Mouse (Mus musculus) forebrain, embryonic 14.5 days (tissue): ENCODE data around the gene Arnt2. TPM values are rescaled to one million over a fixed set of nuclear protein-coding genes. Genes with fewer than 3 reads are reported as not detected.
A peak's percentile ranks its signal among the peaks of the same experiment; 100 is the strongest.

Experiments
- ATAC-seq: fragments of 200-750 bp; cut with Nextera tagmentation; 2 replicates; pipeline ENCODE4 v1.8.0; 2017; ENCODE audit warnings: mild to moderate bottlenecking, moderate library complexity
- DNase-seq: peaks from one replicate; pipeline ENCODE4 v3.0.0-alpha.2; 2015; ENCODE audit warnings: low spot score
- H3K27ac ChIP-seq: fragments of 300-500 bp; sonication (generic); 2 replicates; pipeline ENCODE4 v1.5.1; 2014; ENCODE audit warnings: low read depth, mild to moderate bottlenecking, control low read depth, low read length, moderate library complexity
- H3K27me3 ChIP-seq: fragments of 300-500 bp; sonication (generic); replicated peaks from 2 replicates; pipeline ENCODE4 v1.6.1; 2014; ENCODE audit warnings: low read length, control low read depth, mixed read lengths; ENCODE audit not compliant: control insufficient read depth, insufficient read depth
- H3K36me3 ChIP-seq: fragments of 300-500 bp; sonication (generic); 2 replicates; pipeline ENCODE4 v1.6.1; 2014; ENCODE audit warnings: low read length, control low read depth; ENCODE audit not compliant: control insufficient read depth, insufficient read depth
- H3K4me1 ChIP-seq: fragments of 300-500 bp; sonication (generic); 2 replicates; pipeline ENCODE4 v1.6.1; 2014; ENCODE audit warnings: antibody characterized with exemption, low read length, control low read depth; ENCODE audit not compliant: control insufficient read depth, insufficient read depth
- H3K4me2 ChIP-seq: fragments of 300-500 bp; sonication (generic); 2 replicates; pipeline ENCODE4 v1.6.1; 2014; ENCODE audit warnings: mild to moderate bottlenecking, control low read depth, low read length
- H3K4me3 ChIP-seq: fragments of 300-500 bp; sonication (generic); 2 replicates; pipeline ENCODE4 v1.5.1; 2014; ENCODE audit warnings: low read depth, low read length, control low read depth
- H3K9ac ChIP-seq: fragments of 300-500 bp; sonication (generic); 2 replicates; pipeline ENCODE4 v1.6.1; 2014; ENCODE audit warnings: mild to moderate bottlenecking, low read length, control low read depth, moderate library complexity
- H3K9me3 ChIP-seq: fragments of 300-500 bp; sonication (generic); replicated peaks from 2 replicates; pipeline ENCODE4 v1.6.1; 2016; ENCODE audit warnings: low read length, control low read depth, mixed read lengths; ENCODE audit not compliant: control insufficient read depth
- WGBS: fragments of 180-500 bp; shearing (Covaris S2); extraction: QIAGEN DNeasy Blood & Tissue Kit; methylation state at CpG from one replicate; pipeline ENCODE4 v1.1.7; 2014; 5-methylcytosine and 5-hydroxymethylcytosine counted together
- polyA plus RNA-seq: library from polyadenylated mRNA; unstranded; fragments of >200 nt; fragmentation: Nextera tagmentation; extraction: Ambion mirVana; gene quantifications from 2 replicates; pipeline ENCODE4 v1.2.1, GENCODE M21; 2014

The Arnt2 gene
- polyA plus RNA-seq, 1 experiment from 2014 or later = 51.4 TPM

GRCm38 (mm10) chr7:84361086-84361684 is 48.8 kb downstream of the Arnt2 start:
- no peaks in the 10 kb centered on the region for H3K9me3 ChIP-seq
- no peak overlapping the region for H3K4me3 ChIP-seq
- ATAC-seq (no peak), DNase-seq (no peak)
- peaks cover 3% of the 10 kb centered on the region; the same call in 1 of the 2 replicates for H3K4me1 ChIP-seq
- H3K36me3 ChIP-seq = peaks cover 36% of the 10 kb centered on the region
- no peak overlapping the region for H3K4me2 ChIP-seq
- H3K27ac ChIP-seq = no peak overlapping the region
- WGBS = 82% methylated on average over 10 of the region's 10 CpGs
- H3K9ac ChIP-seq = no peak overlapping the region
- H3K27me3 ChIP-seq = no peaks in the 10 kb centered on the region

GRCm38 (mm10) chr7:84358426-84358825 is 51.5 kb downstream of the Arnt2 start:
- H3K4me3 ChIP-seq = no peak overlapping the region
- ATAC-seq (no peak), DNase-seq (no peak)
- no peaks in the 10 kb centered on the region for H3K9me3 ChIP-seq
- 82% methylated on average over 1 of the region's 1 CpGs for WGBS
- H3K27me3 ChIP-seq = no peaks in the 10 kb centered on the region
- peaks cover 39% of the 10 kb centered on the region for H3K36me3 ChIP-seq
- no peak overlapping the region for H3K27ac ChIP-seq
- H3K4me2 ChIP-seq = no peak overlapping the region
- no peak overlapping the region for H3K9ac ChIP-seq
- no peaks in the 10 kb centered on the region for H3K4me1 ChIP-seq

GRCm38 (mm10) chr7:84355619-84356570 is 54.1 kb downstream of the Arnt2 start:
- peaks cover 47% of the 10 kb centered on the region for H3K36me3 ChIP-seq
- ATAC-seq = peak; percentile 67
- WGBS = 78% methylated on average over 10 of the region's 10 CpGs

GRCm38 (mm10) chr7:84354890-84355289 is 55.1 kb downstream of the Arnt2 start:
- H3K9me3 ChIP-seq = no peaks in the 10 kb centered on the region
- WGBS = 88% methylated on average over 2 of the region's 2 CpGs
- DNase-seq (no peak), ATAC-seq (no peak)
- H3K4me1 ChIP-seq = no peaks in the 10 kb centered on the region
- no peak overlapping the region for H3K27ac ChIP-seq
- no peak overlapping the region for H3K4me2 ChIP-seq
- H3K4me3 ChIP-seq = no peak overlapping the region
- H3K27me3 ChIP-seq = no peaks in the 10 kb centered on the region
- peaks cover 40% of the 10 kb centered on the region for H3K36me3 ChIP-seq
- H3K9ac ChIP-seq = no peak overlapping the region

More at GRCm38 (mm10) chr7:84355619-84356570, 54.1 kb downstream of the Arnt2 start:
- Histone ChIP-seq H3K4me2 (no peak overlapping the region), H3K27me3 (no peaks in the 10 kb centered on the region), H3K9ac (no peak overlapping the region), H3K4me1 (no peaks in the 10 kb centered on the region), H3K9me3 (no peaks in the 10 kb centered on the region), H3K27ac (no peak overlapping the region), H3K4me3 (no peak overlapping the region)
- peak; percentile 80 for DNase-seq

GRCm38 (mm10) chr7:84350529-84350928 is 59.4 kb downstream of the Arnt2 start:
- ATAC-seq (0 out of 2 replicates have a peak, but pooled peaks have one; percentile 42), DNase-seq (peak; percentile 41)
- Histone ChIP-seq H3K4me2 (no peak overlapping the region), H3K36me3 (peaks cover 45% of the 10 kb centered on the region), H3K27me3 (no peaks in the 10 kb centered on the region), H3K27ac (no peak overlapping the region), H3K4me3 (no peak overlapping the region), H3K4me1 (no peaks in the 10 kb centered on the region), H3K9ac (no peak overlapping the region), H3K9me3 (no peaks in the 10 kb centered on the region)

- H3K27ac ChIP-seq = no peak overlapping the region
- H3K27me3 ChIP-seq = no peaks in the 10 kb centered on the region
- H3K9me3 ChIP-seq = no peaks in the 10 kb centered on the region
- WGBS = 89% methylated on average over 2 of the region's 2 CpGs
- peaks cover 51% of the 10 kb centered on the region for H3K36me3 ChIP-seq
- DNase-seq (no peak), ATAC-seq (no peak)
- H3K4me3 ChIP-seq = no peak overlapping the region
- no peak overlapping the region for H3K9ac ChIP-seq
- no peak overlapping the region for H3K4me2 ChIP-seq
- no peaks in the 10 kb centered on the region for H3K4me1 ChIP-seq
Measured at GRCm38 (mm10) chr7:84349976-84350375, 60.0 kb downstream of the Arnt2 start.

GRCm38 (mm10) chr7:84348145-84348911 is 61.6 kb downstream of the Arnt2 start:
- Histone ChIP-seq H3K9ac (no peak overlapping the region), H3K4me1 (no peaks in the 10 kb centered on the region), H3K27ac (no peak overlapping the region), H3K9me3 (0 out of 2 replicates have a peak, but pooled peaks cover 3% of the 10 kb centered on the region), H3K4me3 (no peak overlapping the region), H3K27me3 (no peaks in the 10 kb centered on the region), H3K36me3 (peaks cover 63% of the 10 kb centered on the region), H3K4me2 (no peak overlapping the region)
- ATAC-seq (no peak), DNase-seq (no peak)
- 86% methylated on average over 9 of the region's 9 CpGs for WGBS

GRCm38 (mm10) chr7:84343160-84343559 is 66.8 kb downstream of the Arnt2 start:
- Histone ChIP-seq H3K36me3 (peaks cover 61% of the 10 kb centered on the region), H3K9me3 (0 out of 2 replicates have a peak, but pooled peaks cover 4% of the 10 kb centered on the region), H3K4me3 (no peak overlapping the region), H3K9ac (no peak overlapping the region), H3K4me2 (no peak overlapping the region), H3K27ac (no peak overlapping the region), H3K4me1 (0 out of 2 replicates have a peak, but pooled peaks cover 2% of the 10 kb centered on the region), H3K27me3 (no peaks in the 10 kb centered on the region)
- DNase-seq = no peak
- 96% methylated on average over 3 of the region's 3 CpGs for WGBS
- no peak for ATAC-seq
